Mouse (Mus musculus) myocyte (in vitro differentiated cells): ENCODE measurements around the gene P2rx6. TPM values are rescaled to one million over a fixed set of nuclear protein-coding genes. Genes with fewer than 3 reads are reported as not detected.
A peak's percentile ranks its signal among the peaks of the same experiment; 100 is the strongest.
"Not testable (repeated sequence)": the region's sequence is repeated elsewhere in the genome, so short reads cannot be mapped to it uniquely, and the experiment has no call there.

Experiments
- H3K27me3 ChIP-seq: one replicate; pipeline ENCODE4 v1.6.1; 2011; ENCODE audit not compliant: control insufficient read depth, insufficient read depth, insufficient read length
- H3K36me3 ChIP-seq: one replicate; pipeline ENCODE4 v1.6.1; 2011; ENCODE audit not compliant: control insufficient read depth, insufficient read depth
- H3K4me2 ChIP-seq: one replicate; pipeline ENCODE4 v1.6.1; 2011; ENCODE audit warnings: low read depth, control low read depth
- H3K4me3 ChIP-seq: one replicate; pipeline ENCODE4 v1.5.1; 2011; ENCODE audit warnings: mild to moderate bottlenecking, control low read depth, moderate library complexity
- H3K79me2 ChIP-seq: one replicate; pipeline ENCODE4 v1.6.1; 2011; ENCODE audit not compliant: control insufficient read depth, insufficient read depth
- H3ac ChIP-seq: one replicate; pipeline ENCODE4 v1.6.1; 2011; ENCODE audit not compliant: control insufficient read depth, insufficient read length
- CEBPB ChIP-seq: IDR thresholded peaks from 2 replicates; pipeline ENCODE4 v1.6.1; 2011; ENCODE audit warnings: mild to moderate bottlenecking, moderate library complexity; ENCODE audit not compliant: poor library complexity, insufficient read depth, severe bottlenecking
- E2F4 ChIP-seq: IDR thresholded peaks from one replicate; pipeline ENCODE4 v1.6.1; 2011; ENCODE audit warnings: mild to moderate bottlenecking, control low read depth, moderate library complexity; ENCODE audit not compliant: insufficient read depth
- MAX ChIP-seq: IDR thresholded peaks from one replicate; pipeline ENCODE4 v1.6.1; 2011; ENCODE audit warnings: low read depth, mild to moderate bottlenecking, control low read depth
- MYOD1 ChIP-seq, 3 experiments: IDR thresholded peaks; one replicate each; pipeline ENCODE4 v1.6.1; 2011; ENCODE audit warnings: control low read depth in 2 of 3, low read depth in 2 of 3, mild to moderate bottlenecking in 2 of 3, moderate library complexity in 1 of 3; ENCODE audit not compliant: insufficient read length in 2 of 3, control insufficient read depth in 1 of 3
- MYOG ChIP-seq, 3 experiments: IDR thresholded peaks; one replicate each; pipeline ENCODE4 v1.6.1; 2011; ENCODE audit warnings: control low read depth in 2 of 3, low read depth in 2 of 3, mild to moderate bottlenecking in 2 of 3; ENCODE audit not compliant: insufficient read length in 2 of 3, control insufficient read depth in 1 of 3, insufficient read depth in 1 of 3
- POLR2A ChIP-seq: IDR thresholded peaks from one replicate; pipeline ENCODE4 v1.6.1; 2011; ENCODE audit warnings: low read depth, mild to moderate bottlenecking, control low read depth, moderate library complexity; ENCODE audit not compliant: insufficient read length
- POLR2AphosphoS2 ChIP-seq: IDR thresholded peaks from one replicate; pipeline ENCODE4 v1.6.1; 2011; ENCODE audit warnings: low read depth, control low read depth; ENCODE audit not compliant: insufficient read length
- REST ChIP-seq: IDR thresholded peaks from one replicate; pipeline ENCODE4 v1.6.1; 2011; ENCODE audit warnings: mild to moderate bottlenecking, control low read depth, moderate library complexity; ENCODE audit not compliant: insufficient read depth, insufficient read length
- SRF ChIP-seq: IDR thresholded peaks from one replicate; pipeline ENCODE4 v1.6.1; 2011; ENCODE audit warnings: low read depth; ENCODE audit not compliant: control insufficient read depth, insufficient read length
- TCF12 ChIP-seq: IDR thresholded peaks from one replicate; pipeline ENCODE4 v1.6.1; 2011; ENCODE audit warnings: mild to moderate bottlenecking, control low read depth; ENCODE audit not compliant: poor library complexity, insufficient read depth, severe bottlenecking
- TCF3 ChIP-seq: IDR thresholded peaks from one replicate; pipeline ENCODE4 v1.6.1; 2011; ENCODE audit warnings: low read depth, control low read depth; ENCODE audit not compliant: insufficient read length
- USF1 ChIP-seq: IDR thresholded peaks from one replicate; pipeline ENCODE4 v1.6.1; 2011; ENCODE audit warnings: low read depth, mild to moderate bottlenecking, control low read depth, moderate library complexity
- polyA plus RNA-seq: library from polyadenylated mRNA; unstranded; fragments of >200 nt; fragmentation: generic; extraction: Trizol; gene quantifications from one replicate; pipeline ENCODE4 v1.2.1, GENCODE M21; 2012; ENCODE audit warnings: missing spikeins

The P2rx6 gene
- polyA plus RNA-seq, 1 experiment, result 3.3 TPM

- H3K4me3 ChIP-seq, result no peak overlapping the region
- TF ChIP-seq MYOG (IDR thresholded peaks at IDR 0.05; ENCODE audit: control insufficient read depth in 1 of 3, insufficient read depth in 1 of 3, insufficient read length in 2 of 3, low read depth in 2 of 3) (no peak), TCF3 (no peak), POLR2A (no peak), TCF12 (no peak), USF1 (no peak), POLR2AphosphoS2 (no peak), CEBPB (no peak), MYOD1 (IDR thresholded peaks at IDR 0.05; ENCODE audit: control insufficient read depth in 1 of 3, insufficient read length in 2 of 3, low read depth in 2 of 3) (no peak), MAX (no peak), REST (no peak)
- H3ac ChIP-seq, result no peak overlapping the region
- H3K36me3 ChIP-seq, result no peaks in the 10 kb centered on the region
- H3K79me2 ChIP-seq, result no peaks in the 10 kb centered on the region
- H3K4me2 ChIP-seq, result no peak overlapping the region
- H3K27me3 ChIP-seq, result no peaks in the 10 kb centered on the region
These were observed 39.4 kb downstream of the P2rx6 start for GRCm38 (mm10) chr16:17600944-17601562.

- no peaks in the 10 kb centered on the region for H3K27me3 ChIP-seq
- no peaks in the 10 kb centered on the region for H3K79me2 ChIP-seq
- no peaks in the 10 kb centered on the region for H3K36me3 ChIP-seq
- H3K4me2 ChIP-seq, result no peak overlapping the region
- no peak overlapping the region for H3K4me3 ChIP-seq
- no peak overlapping the region for H3ac ChIP-seq
- no peak for TF ChIP-seq SRF
- TF ChIP-seq TCF3, result no peak
- no peak for TF ChIP-seq USF1
- TF ChIP-seq CEBPB, result no peak
- no peak for TF ChIP-seq MAX
- TF ChIP-seq MYOG (IDR thresholded peaks at IDR 0.05; ENCODE audit: control insufficient read depth in 1 of 3, insufficient read depth in 1 of 3, insufficient read length in 2 of 3, low read depth in 2 of 3), result no peak
- TF ChIP-seq REST, result no peak
- no peak for TF ChIP-seq TCF12
- TF ChIP-seq MYOD1 (IDR thresholded peaks at IDR 0.05; ENCODE audit: control insufficient read depth in 1 of 3, insufficient read length in 2 of 3, low read depth in 2 of 3), result no peak
- no peak for TF ChIP-seq POLR2AphosphoS2
- no peak for TF ChIP-seq E2F4
- TF ChIP-seq POLR2A, result no peak
These were observed 43.3 kb downstream of the P2rx6 start for GRCm38 (mm10) chr16:17604941-17605340.

- TF ChIP-seq POLR2A (no peak), REST (no peak), USF1 (no peak), SRF (no peak), MAX (no peak), POLR2AphosphoS2 (no peak), MYOD1 (IDR thresholded peaks at IDR 0.05; ENCODE audit: control insufficient read depth in 1 of 3, insufficient read length in 2 of 3, low read depth in 2 of 3) (no peak), TCF3 (no peak)
- no peak overlapping the region for H3ac ChIP-seq
- H3K4me3 ChIP-seq, result no peak overlapping the region
These were observed 44.0 kb downstream of the P2rx6 start for GRCm38 (mm10) chr16:17605684-17606083.

GRCm38 (mm10) chr16:17611383-17611782 lies 49.7 kb downstream of the P2rx6 start:
- Histone ChIP-seq H3K36me3 (no peaks in the 10 kb centered on the region), H3K4me3 (no peak overlapping the region), H3K79me2 (no peaks in the 10 kb centered on the region), H3K4me2 (no peak overlapping the region), H3ac (no peak overlapping the region), H3K27me3 (no peaks in the 10 kb centered on the region)
- TF ChIP-seq MYOG (IDR thresholded peaks at IDR 0.05; ENCODE audit: control insufficient read depth in 1 of 3, insufficient read depth in 1 of 3, insufficient read length in 2 of 3, low read depth in 2 of 3) (peak in 1 of 3 experiments; percentile 21), USF1 (no peak), MYOD1 (IDR thresholded peaks at IDR 0.05; ENCODE audit: control insufficient read depth in 1 of 3, insufficient read length in 2 of 3, low read depth in 2 of 3) (peak in 1 of 3 experiments; percentile 26)

More at GRCm38 (mm10) chr16:17605684-17606083, 44.0 kb downstream of the P2rx6 start:
- H3K4me2 ChIP-seq, result no peak overlapping the region
- H3K27me3 ChIP-seq, result no peaks in the 10 kb centered on the region
- H3K79me2 ChIP-seq, result no peaks in the 10 kb centered on the region
- no peaks in the 10 kb centered on the region for H3K36me3 ChIP-seq

- not testable (repeated sequence) for H3K4me3 ChIP-seq, H3K4me2 ChIP-seq, H3K27me3 ChIP-seq, H3K79me2 ChIP-seq, H3K36me3 ChIP-seq, H3ac ChIP-seq
These were observed 53.1 kb downstream of the P2rx6 start for GRCm38 (mm10) chr16:17614740-17615139.
